Mouse (Mus musculus) MEL (cell line): ENCODE results near the gene 4931406P16Rik.
A peak's percentile ranks its signal among the peaks of the same experiment; 100 is the strongest.

Experiments used
- CTCF ChIP-seq, 3 experiments: IDR thresholded peaks in 2 of 3; conservative IDR thresholded peaks in 1 of 3; 2 replicates each; pipeline ENCODE4 v1.5.1; 2011 to 2012; ENCODE audit warnings: low read length in 3 of 3, low read depth in 2 of 3, mild to moderate bottlenecking in 2 of 3, improper control_type of control experiment in 1 of 3, inconsistent platforms in 1 of 3, mixed read lengths in 1 of 3, moderate library complexity in 1 of 3; ENCODE audit not compliant: control insufficient read depth in 1 of 3, insufficient read depth in 1 of 3, poor library complexity in 1 of 3, severe bottlenecking in 1 of 3
- E2F4 ChIP-seq: IDR thresholded peaks from 2 replicates; pipeline ENCODE4 v1.6.1; 2011; ENCODE audit warnings: low read depth, low read length, improper control_type of control experiment, borderline replicate concordance
- SIN3A ChIP-seq: IDR thresholded peaks from 2 replicates; pipeline ENCODE4 v1.6.1; 2012; ENCODE audit warnings: low read length, improper control_type of control experiment, inconsistent platforms

DNA sequence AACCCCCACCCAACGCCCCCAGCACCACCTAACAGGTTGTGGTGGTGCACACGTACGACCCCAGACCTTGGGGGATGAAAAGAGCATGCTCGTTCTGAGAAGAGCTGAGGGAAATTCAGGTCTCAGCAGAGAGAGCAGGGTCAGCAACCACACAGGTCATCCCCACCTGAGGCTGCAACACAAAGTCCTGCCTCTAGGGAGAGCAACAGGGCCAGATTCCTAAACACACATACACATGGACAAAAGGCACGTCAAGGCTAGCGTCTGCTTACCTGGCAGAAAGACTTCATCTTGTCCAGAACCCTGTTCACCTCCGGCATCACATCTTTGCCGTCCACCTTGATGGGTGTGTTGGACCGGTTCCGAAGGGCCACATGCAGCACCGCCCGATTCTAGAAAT is 86.5 kb downstream of the 4931406P16Rik start:
- TF ChIP-seq SIN3A = no peak
- no peak for TF ChIP-seq E2F4
- TF ChIP-seq CTCF (IDR thresholded peaks at IDR 0.05 in 2 of 3, conservative IDR thresholded peaks at IDR 0.05 in 1 of 3; ENCODE audit: control insufficient read depth in 1 of 3, insufficient read depth in 1 of 3, low read depth in 2 of 3, low read length in 3 of 3, poor library complexity in 1 of 3, severe bottlenecking in 1 of 3) = peak in 1 of 3 experiments; percentile 26; a peak in 2 of 6 replicates
